Mouse (Mus musculus) liver, embryonic 12.5 days (tissue): ENCODE measurements at regions not wholly inside any gene's neighbourhood (a gene's known extent, or its start where the extent isn't known, plus 50 kb on each side); places are given as distances from the start of the nearest gene placed in this dataset.

Experiments used
- ATAC-seq: fragments of 200-750 bp; cut with Nextera tagmentation; 2 replicates; pipeline ENCODE4 v1.8.0; 2017; ENCODE audit warnings: moderate number of reproducible peaks, mild to moderate bottlenecking, moderate library complexity
- H3K27ac ChIP-seq: fragments of 300-500 bp; sonication (generic); 2 replicates; pipeline ENCODE4 v1.5.1; 2016; ENCODE audit warnings: mild to moderate bottlenecking
- H3K27me3 ChIP-seq: fragments of 300-500 bp; sonication (generic); replicated peaks from 2 replicates; pipeline ENCODE4 v1.6.1; 2016; ENCODE audit warnings: mild to moderate bottlenecking, moderate library complexity
- H3K36me3 ChIP-seq: fragments of 300-500 bp; sonication (generic); 2 replicates; pipeline ENCODE4 v1.6.1; 2016; ENCODE audit warnings: mild to moderate bottlenecking, moderate library complexity
- H3K4me1 ChIP-seq: fragments of 300-500 bp; sonication (generic); 2 replicates; pipeline ENCODE4 v1.6.1; 2016
- H3K4me2 ChIP-seq: fragments of 300-500 bp; sonication (generic); 2 replicates; pipeline ENCODE4 v1.6.1; 2016; ENCODE audit warnings: mild to moderate bottlenecking, moderate library complexity
- H3K4me3 ChIP-seq: fragments of 300-500 bp; sonication (generic); 2 replicates; pipeline ENCODE4 v1.5.1; 2016; ENCODE audit warnings: mild to moderate bottlenecking, moderate library complexity
- H3K9ac ChIP-seq: fragments of 300-500 bp; sonication (generic); 2 replicates; pipeline ENCODE4 v1.6.1; 2016; ENCODE audit warnings: mild to moderate bottlenecking, moderate library complexity
- H3K9me3 ChIP-seq: fragments of 300-500 bp; sonication (generic); replicated peaks from 2 replicates; pipeline ENCODE4 v1.6.1; 2016; ENCODE audit warnings: mild to moderate bottlenecking, moderate library complexity
- WGBS: fragments of 180-500 bp; shearing (Covaris S2); methylation state at CpG from one replicate; pipeline ENCODE4 v1.1.7; 2016; ENCODE audit not compliant: insufficient replicate concordance; 5-methylcytosine and 5-hydroxymethylcytosine counted together

- H3K9ac ChIP-seq = no peak overlapping the region
- H3K9me3 ChIP-seq = no peaks in the 10 kb centered on the region
- ATAC-seq = no peak
- WGBS = 13% methylated on average over 14 of the region's 14 CpGs
- no peak overlapping the region; the same call in none of the 2 replicates for H3K4me3 ChIP-seq
- no peaks in the 10 kb centered on the region for H3K36me3 ChIP-seq
- H3K27ac ChIP-seq = no peak overlapping the region
- peaks cover 7% of the 10 kb centered on the region for H3K27me3 ChIP-seq
- H3K4me1 ChIP-seq = no peaks in the 10 kb centered on the region
- H3K4me2 ChIP-seq = peak overlapping the region; percentile 46
Measured at GRCm38 (mm10) chrX:11632011-11632410, 304.4 kb downstream of the H2al1j start.

GRCm38 (mm10) chrX:11633823-11634222 lies 306.2 kb downstream of the H2al1j start:
- H3K36me3 ChIP-seq = no peaks in the 10 kb centered on the region
- H3K4me2 ChIP-seq = no peak overlapping the region
- H3K9ac ChIP-seq = no peak overlapping the region
- 46% methylated on average over 6 of the region's 6 CpGs for WGBS
- peaks cover 7% of the 10 kb centered on the region for H3K27me3 ChIP-seq
- H3K4me3 ChIP-seq = no peak overlapping the region
- H3K4me1 ChIP-seq = no peaks in the 10 kb centered on the region
- ATAC-seq = no peak
- H3K27ac ChIP-seq = no peak overlapping the region
- no peaks in the 10 kb centered on the region for H3K9me3 ChIP-seq

- H3K9ac ChIP-seq = no peak overlapping the region
- H3K4me3 ChIP-seq = no peak overlapping the region
- ATAC-seq = no peak
- H3K4me2 ChIP-seq = no peak overlapping the region
- H3K27ac ChIP-seq = no peak overlapping the region
- H3K9me3 ChIP-seq = no peaks in the 10 kb centered on the region
- no peaks in the 10 kb centered on the region for H3K4me1 ChIP-seq
- 46% methylated on average over 6 of the region's 6 CpGs for WGBS
- no peaks in the 10 kb centered on the region for H3K36me3 ChIP-seq
- H3K27me3 ChIP-seq = no peaks in the 10 kb centered on the region
Measured at GRCm38 (mm10) chrX:11644484-11644883, 316.9 kb downstream of the H2al1j start.

- no peak overlapping the region for H3K9ac ChIP-seq
- H3K4me3 ChIP-seq = no peak overlapping the region
- no peaks in the 10 kb centered on the region for H3K27me3 ChIP-seq
- no peaks in the 10 kb centered on the region for H3K4me1 ChIP-seq
- WGBS = 58% methylated on average over 7 of the region's 7 CpGs
- no peaks in the 10 kb centered on the region for H3K9me3 ChIP-seq
- no peak for ATAC-seq
- no peak overlapping the region for H3K4me2 ChIP-seq
- H3K27ac ChIP-seq = no peak overlapping the region
- H3K36me3 ChIP-seq = no peaks in the 10 kb centered on the region
Measured at GRCm38 (mm10) chrX:11646681-11647526, 319.3 kb downstream of the H2al1j start.

GRCm38 (mm10) chrX:11647527-11647836 lies 319.9 kb downstream of the H2al1j start:
- Histone ChIP-seq H3K36me3 (no peaks in the 10 kb centered on the region), H3K27me3 (no peaks in the 10 kb centered on the region), H3K27ac (no peak overlapping the region), H3K9me3 (no peaks in the 10 kb centered on the region), H3K9ac (no peak overlapping the region), H3K4me1 (no peaks in the 10 kb centered on the region), H3K4me2 (no peak overlapping the region), H3K4me3 (no peak overlapping the region)
- WGBS = 22% methylated on average over 1 of the region's 1 CpGs
- ATAC-seq = no peak

DNA sequence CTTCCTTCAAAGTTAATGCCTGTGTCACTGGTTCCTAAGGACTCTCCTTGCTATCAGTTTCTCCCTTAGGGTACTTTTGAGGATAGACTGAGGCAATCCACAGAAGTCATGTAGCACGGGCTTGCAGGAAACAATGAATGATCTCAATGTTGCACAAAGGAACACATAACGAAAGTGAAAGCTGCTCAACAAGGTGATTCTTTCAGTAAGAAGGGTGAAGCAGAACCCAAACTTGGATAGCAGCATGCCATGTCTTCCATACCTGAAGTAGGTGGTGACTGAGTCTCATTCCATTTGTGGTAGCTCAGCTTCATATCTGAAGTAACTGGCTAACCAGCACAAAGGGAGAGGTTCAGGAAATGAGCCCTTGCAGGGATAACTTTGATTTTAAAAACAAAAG lies 325.7 kb downstream of the H2al1j start:
- H3K9ac ChIP-seq = no peak overlapping the region
- H3K36me3 ChIP-seq = no peaks in the 10 kb centered on the region
- H3K4me2 ChIP-seq = no peak overlapping the region
- peaks cover 6% of the 10 kb centered on the region; the same call in 1 of the 2 replicates for H3K27me3 ChIP-seq
- H3K4me1 ChIP-seq = no peaks in the 10 kb centered on the region
- no peaks in the 10 kb centered on the region for H3K9me3 ChIP-seq
- H3K27ac ChIP-seq = no peak overlapping the region
- ATAC-seq = no peak
- WGBS = 71% methylated on average over 2 of the region's 2 CpGs
- H3K4me3 ChIP-seq = no peak overlapping the region

DNA sequence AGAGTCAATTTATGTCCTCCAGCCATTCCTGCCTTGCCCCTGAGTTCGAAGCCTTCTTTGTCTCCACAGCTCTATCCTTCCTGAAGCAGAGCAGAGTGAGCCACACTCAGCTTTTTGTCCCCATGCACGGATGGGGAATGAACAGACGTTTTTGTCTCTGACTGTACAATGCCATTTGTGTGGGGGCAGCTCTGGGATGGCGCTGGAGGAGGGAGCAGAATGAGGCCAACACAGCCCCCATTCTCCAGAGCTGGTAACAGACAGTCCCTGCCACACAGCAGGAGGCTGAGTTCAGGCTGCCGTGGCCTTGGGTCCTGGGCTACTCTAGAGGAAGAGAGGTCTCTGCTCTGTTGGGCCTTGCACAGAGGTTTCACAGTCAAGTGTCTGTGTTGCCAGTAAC lies 327.4 kb downstream of the H2al1j start:
- Histone ChIP-seq H3K36me3 (no peaks in the 10 kb centered on the region), H3K4me1 (no peaks in the 10 kb centered on the region), H3K27me3 (peaks cover 6% of the 10 kb centered on the region; the same call in 1 of the 2 replicates), H3K9ac (no peak overlapping the region), H3K27ac (no peak overlapping the region), H3K4me2 (no peak overlapping the region), H3K4me3 (no peak overlapping the region), H3K9me3 (no peaks in the 10 kb centered on the region)
- WGBS = 55% methylated on average over 5 of the region's 5 CpGs
- no peak for ATAC-seq

DNA sequence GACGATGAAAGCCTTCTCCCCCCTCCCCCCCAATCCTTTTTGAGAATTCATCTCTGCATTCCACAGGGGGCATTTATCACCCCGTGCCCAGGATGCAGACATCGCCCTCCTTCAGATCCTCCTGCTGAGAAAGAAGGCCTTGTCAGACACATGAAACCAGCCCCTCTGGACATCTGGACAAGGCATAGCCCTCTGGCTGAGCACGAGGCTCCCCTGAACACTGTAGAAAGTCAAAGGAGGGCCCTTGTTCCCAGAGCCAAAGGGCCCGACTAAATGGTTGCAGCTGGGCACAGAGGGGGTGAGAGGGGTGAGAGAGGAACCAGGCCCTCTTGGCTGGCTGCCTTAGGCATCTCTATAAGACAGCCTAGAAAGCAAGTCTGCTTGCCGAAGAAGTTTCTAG lies 327.8 kb downstream of the H2al1j start:
- no peaks in the 10 kb centered on the region for H3K4me1 ChIP-seq
- no peak overlapping the region for H3K4me2 ChIP-seq
- no peak overlapping the region for H3K9ac ChIP-seq
- H3K9me3 ChIP-seq = no peaks in the 10 kb centered on the region
- H3K27me3 ChIP-seq = peaks cover 6% of the 10 kb centered on the region; the same call in 1 of the 2 replicates
- no peak overlapping the region for H3K4me3 ChIP-seq
- no peaks in the 10 kb centered on the region for H3K36me3 ChIP-seq
- 64% methylated on average over 6 of the region's 6 CpGs for WGBS
- no peak overlapping the region for H3K27ac ChIP-seq
- ATAC-seq = no peak

- Histone ChIP-seq H3K4me3 (no peak overlapping the region), H3K4me1 (no peaks in the 10 kb centered on the region), H3K9me3 (no peaks in the 10 kb centered on the region), H3K27ac (no peak overlapping the region), H3K9ac (no peak overlapping the region), H3K36me3 (no peaks in the 10 kb centered on the region), H3K27me3 (peaks cover 14% of the 10 kb centered on the region), H3K4me2 (no peak overlapping the region)
- no peak for ATAC-seq
- 58% methylated on average over 9 of the region's 9 CpGs for WGBS
Measured at GRCm38 (mm10) chrX:11657606-11658254, 330.1 kb downstream of the H2al1j start.

DNA sequence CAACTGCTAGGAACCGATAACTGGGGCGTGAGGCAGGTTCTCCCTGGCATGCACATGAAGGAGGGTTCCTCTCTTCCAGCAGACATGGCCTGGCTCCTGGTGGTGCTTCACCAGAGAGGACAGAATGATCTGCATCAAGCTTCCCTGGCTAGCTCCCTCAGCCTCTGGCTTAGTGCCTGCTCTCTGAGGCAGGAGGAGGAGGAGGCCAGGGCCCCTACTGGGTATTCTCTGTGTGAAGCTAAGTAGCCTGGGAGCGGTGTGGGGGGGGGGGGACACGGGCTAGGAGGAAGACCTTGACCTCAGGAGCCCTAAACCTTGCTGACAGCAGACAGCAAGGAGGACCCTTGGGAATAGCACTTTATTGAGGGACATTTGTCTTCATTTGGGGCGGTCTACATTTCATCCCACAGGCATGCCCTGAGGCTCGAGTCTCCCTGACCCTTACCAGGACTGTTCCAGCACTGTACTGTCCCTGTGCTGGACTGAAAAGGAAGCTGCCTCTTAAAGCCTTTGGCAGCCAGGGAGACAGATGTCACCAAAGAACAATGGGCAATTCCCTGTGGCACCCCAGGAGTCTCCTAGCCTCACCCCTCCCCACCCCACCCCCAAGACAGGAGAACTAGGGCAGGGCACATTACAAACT lies 335.7 kb downstream of the H2al1j start:
- WGBS = 45% methylated on average over 6 of the region's 6 CpGs
- H3K27ac ChIP-seq = no peak overlapping the region
- ATAC-seq = no peak
- no peak overlapping the region for H3K9ac ChIP-seq
- H3K4me1 ChIP-seq = peaks cover 32% of the 10 kb centered on the region
- H3K4me3 ChIP-seq = no peak overlapping the region
- no peaks in the 10 kb centered on the region for H3K36me3 ChIP-seq
- H3K27me3 ChIP-seq = peaks cover 50% of the 10 kb centered on the region
- no peak overlapping the region for H3K4me2 ChIP-seq
- H3K9me3 ChIP-seq = no peaks in the 10 kb centered on the region

- peak; percentile 91 for ATAC-seq
- no peaks in the 10 kb centered on the region for H3K9me3 ChIP-seq
- no peaks in the 10 kb centered on the region for H3K36me3 ChIP-seq
- 6% methylated on average over 23 of the region's 68 CpGs for WGBS
- H3K4me3 ChIP-seq = peak overlapping the region; percentile 64
- H3K27me3 ChIP-seq = peaks cover 50% of the 10 kb centered on the region
- peak overlapping the region; percentile 86 for H3K4me2 ChIP-seq
- peak overlapping the region; percentile 81 for H3K9ac ChIP-seq
- peak overlapping the region; percentile 77 for H3K27ac ChIP-seq
- peaks cover 32% of the 10 kb centered on the region for H3K4me1 ChIP-seq
Measured at GRCm38 (mm10) chrX:11664330-11665061, 336.9 kb downstream of the H2al1j start.
